Mouse (Mus musculus): ENCODE results near the gene Supt6. TPM values are rescaled to one million over a fixed set of nuclear protein-coding genes. Genes with fewer than 3 reads are reported as not detected.
"Not testable (repeated sequence)": the region's sequence is repeated elsewhere in the genome, so short reads cannot be mapped to it uniquely, and the experiment has no call there.

Gene Supt6
- 33.7 and 34.0 TPM in 2 replicates for polyA plus RNA-seq (2014; fragmentation: Nextera tagmentation; extraction: Ambion mirVana)

GRCm38 (mm10) chr11:78245627-78246317 is at the start of gene Supt6, which contains the start of gene Sdf2:
Gene Supt6, minus strand, starts transcription at chr11:78245987.
Gene Sdf2, plus strand, starts transcription at chr11:78245746.
- H3K4me3 ChIP-seq (ENCODE audit: low read depth, low read length), result peak within 1 kb of the TSS; percentile 97
- no peaks in the 10 kb centered on the region for H3K27me3 ChIP-seq (ENCODE audit: control insufficient read depth, insufficient read depth, low read length)
- no peaks in the 10 kb centered on the region for H3K36me3 ChIP-seq (ENCODE audit: control insufficient read depth, insufficient read depth, low read length)
- H3K27ac ChIP-seq (ENCODE audit: low read depth, low read length), result peak within 1 kb of the TSS; percentile 65; the same call in 1 of the 2 replicates
- ATAC-seq (replicated peaks; ENCODE audit: low FRiP score) (peak; percentile 88), DNase-seq (ENCODE audit: low spot score) (peak; percentile 91)
- H3K4me1 ChIP-seq (replicated peaks; ENCODE audit: control insufficient read depth, insufficient read depth, low read length), result peaks cover 2% of the 10 kb centered on the region; the same call in 1 of the 2 replicates
- H3K9me3 ChIP-seq (ENCODE audit: control insufficient read depth, low read length), result no peaks in the 10 kb centered on the region
- under 1% methylated on average over 50 of the region's 50 CpGs for WGBS
- H3K9ac ChIP-seq (ENCODE audit: low read length), result peak within 1 kb of the TSS; percentile 87
- peak within 1 kb of the TSS; percentile 84 for H3K4me2 ChIP-seq (ENCODE audit: low read depth, low read length, severe bottlenecking)

- Histone ChIP-seq H3K9ac (ENCODE audit: low read length) (no peak overlapping the region), H3K36me3 (ENCODE audit: control insufficient read depth, insufficient read depth, low read length) (no peaks in the 10 kb centered on the region; the same call in 1 of the 2 replicates), H3K4me2 (ENCODE audit: low read depth, low read length, severe bottlenecking) (no peak overlapping the region), H3K4me3 (ENCODE audit: low read depth, low read length) (no peak overlapping the region), H3K4me1 (replicated peaks; ENCODE audit: control insufficient read depth, insufficient read depth, low read length) (no peaks in the 10 kb centered on the region), H3K9me3 (ENCODE audit: control insufficient read depth, low read length) (no peaks in the 10 kb centered on the region), H3K27ac (ENCODE audit: low read depth, low read length) (no peak overlapping the region), H3K27me3 (ENCODE audit: control insufficient read depth, insufficient read depth, low read length) (no peaks in the 10 kb centered on the region)
- DNase-seq (ENCODE audit: low spot score) (no peak), ATAC-seq (replicated peaks; ENCODE audit: low FRiP score) (no peak)
- 90% methylated on average over 6 of the region's 6 CpGs for WGBS
Observed at GRCm38 (mm10) chr11:78294585-78294984, 48.8 kb upstream of the Supt6 start.

- H3K36me3 ChIP-seq (ENCODE audit: control insufficient read depth, insufficient read depth, low read length), result peaks cover 12% of the 10 kb centered on the region; the same call in 1 of the 2 replicates
- 96% methylated on average over 4 of the region's 4 CpGs for WGBS
- no peak for ATAC-seq (replicated peaks; ENCODE audit: low FRiP score)
Observed at GRCm38 (mm10) chr11:78290654-78291053, 44.9 kb upstream of the Supt6 start, which contains the start of gene BC030499. Gene BC030499, plus strand, starts transcription at chr11:78290841.

GRCm38 (mm10) chr11:78289146-78289763 is 43.5 kb upstream of the Supt6 start:
- H3K9me3 ChIP-seq (ENCODE audit: control insufficient read depth, low read length), result no peaks in the 10 kb centered on the region
- peaks cover 14% of the 10 kb centered on the region; the same call in 1 of the 2 replicates for H3K36me3 ChIP-seq (ENCODE audit: control insufficient read depth, insufficient read depth, low read length)
- no peak overlapping the region for H3K4me2 ChIP-seq (ENCODE audit: low read depth, low read length, severe bottlenecking)
- DNase-seq (ENCODE audit: low spot score), result no peak
- H3K4me3 ChIP-seq (ENCODE audit: low read depth, low read length), result no peak overlapping the region
- no peaks in the 10 kb centered on the region for H3K27me3 ChIP-seq (ENCODE audit: control insufficient read depth, insufficient read depth, low read length)
- no peak overlapping the region for H3K27ac ChIP-seq (ENCODE audit: low read depth, low read length)
- no peak for ATAC-seq (replicated peaks; ENCODE audit: low FRiP score)
- 88% methylated on average over 7 of the region's 7 CpGs for WGBS
- H3K4me1 ChIP-seq (replicated peaks; ENCODE audit: control insufficient read depth, insufficient read depth, low read length), result no peaks in the 10 kb centered on the region
- H3K9ac ChIP-seq (ENCODE audit: low read length), result no peak overlapping the region

More at GRCm38 (mm10) chr11:78290654-78291053, 44.9 kb upstream of the Supt6 start, which contains the start of gene BC030499:
- H3K4me3 ChIP-seq (ENCODE audit: low read depth, low read length), result no peak within 1 kb of the TSS
- DNase-seq (ENCODE audit: low spot score), result no peak
- no peaks in the 10 kb centered on the region for H3K9me3 ChIP-seq (ENCODE audit: control insufficient read depth, low read length)
- no peaks in the 10 kb centered on the region for H3K4me1 ChIP-seq (replicated peaks; ENCODE audit: control insufficient read depth, insufficient read depth, low read length)
- H3K9ac ChIP-seq (ENCODE audit: low read length), result no peak within 1 kb of the TSS
- no peaks in the 10 kb centered on the region for H3K27me3 ChIP-seq (ENCODE audit: control insufficient read depth, insufficient read depth, low read length)
- H3K4me2 ChIP-seq (ENCODE audit: low read depth, low read length, severe bottlenecking), result no peak within 1 kb of the TSS
- H3K27ac ChIP-seq (ENCODE audit: low read depth, low read length), result no peak within 1 kb of the TSS

- Histone ChIP-seq H3K36me3 (ENCODE audit: control insufficient read depth, insufficient read depth, low read length) (peaks cover 21% of the 10 kb centered on the region), H3K9me3 (ENCODE audit: control insufficient read depth, low read length) (no peaks in the 10 kb centered on the region), H3K9ac (ENCODE audit: low read length) (no peak overlapping the region), H3K4me3 (ENCODE audit: low read depth, low read length) (no peak overlapping the region), H3K4me2 (ENCODE audit: low read depth, low read length, severe bottlenecking) (no peak overlapping the region), H3K4me1 (replicated peaks; ENCODE audit: control insufficient read depth, insufficient read depth, low read length) (no peaks in the 10 kb centered on the region), H3K27ac (ENCODE audit: low read depth, low read length) (no peak overlapping the region), H3K27me3 (ENCODE audit: control insufficient read depth, insufficient read depth, low read length) (no peaks in the 10 kb centered on the region)
- WGBS, result 93% methylated on average over 4 of the region's 4 CpGs
- DNase-seq (ENCODE audit: low spot score) (no peak), ATAC-seq (replicated peaks; ENCODE audit: low FRiP score) (no peak)
Observed at GRCm38 (mm10) chr11:78279586-78279985, 33.8 kb upstream of the Supt6 start.

- H3K4me2 ChIP-seq (ENCODE audit: low read depth, low read length, severe bottlenecking), result no peak overlapping the region
- no peak for ATAC-seq (replicated peaks; ENCODE audit: low FRiP score)
- H3K36me3 ChIP-seq (ENCODE audit: control insufficient read depth, insufficient read depth, low read length), result peaks cover 18% of the 10 kb centered on the region
- no peaks in the 10 kb centered on the region for H3K27me3 ChIP-seq (ENCODE audit: control insufficient read depth, insufficient read depth, low read length)
- no peaks in the 10 kb centered on the region for H3K4me1 ChIP-seq (replicated peaks; ENCODE audit: control insufficient read depth, insufficient read depth, low read length)
- WGBS, result 93% methylated on average over 7 of the region's 7 CpGs
- H3K27ac ChIP-seq (ENCODE audit: low read depth, low read length), result no peak overlapping the region
- no peak overlapping the region for H3K9ac ChIP-seq (ENCODE audit: low read length)
- H3K4me3 ChIP-seq (ENCODE audit: low read depth, low read length), result no peak overlapping the region
- no peak for DNase-seq (ENCODE audit: low spot score)
- no peaks in the 10 kb centered on the region for H3K9me3 ChIP-seq (ENCODE audit: control insufficient read depth, low read length)
Observed at GRCm38 (mm10) chr11:78278853-78279252, 33.1 kb upstream of the Supt6 start.

- not testable (repeated sequence) for H3K27me3 ChIP-seq (ENCODE audit: control insufficient read depth, insufficient read depth, low read length); H3K4me2 ChIP-seq (ENCODE audit: low read depth, low read length, severe bottlenecking); H3K4me1 ChIP-seq (replicated peaks; ENCODE audit: control insufficient read depth, insufficient read depth, low read length); ATAC-seq (replicated peaks; ENCODE audit: low FRiP score); H3K27ac ChIP-seq (ENCODE audit: low read depth, low read length); H3K9me3 ChIP-seq (ENCODE audit: control insufficient read depth, low read length); DNase-seq (ENCODE audit: low spot score); H3K4me3 ChIP-seq (ENCODE audit: low read depth, low read length); H3K9ac ChIP-seq (ENCODE audit: low read length)
- peaks cover 34% of the 10 kb centered on the region for H3K36me3 ChIP-seq (ENCODE audit: control insufficient read depth, insufficient read depth, low read length)
- WGBS, result 94% methylated on average over 4 of the region's 4 CpGs
Observed at GRCm38 (mm10) chr11:78276169-78276568, 30.4 kb upstream of the Supt6 start.

- no peaks in the 10 kb centered on the region for H3K4me1 ChIP-seq (replicated peaks; ENCODE audit: control insufficient read depth, insufficient read depth, low read length)
- H3K4me3 ChIP-seq (ENCODE audit: low read depth, low read length), result no peak overlapping the region
- peaks cover 35% of the 10 kb centered on the region for H3K36me3 ChIP-seq (ENCODE audit: control insufficient read depth, insufficient read depth, low read length)
- ATAC-seq (replicated peaks; ENCODE audit: low FRiP score) (no peak), DNase-seq (ENCODE audit: low spot score) (no peak)
- 93% methylated on average over 1 of the region's 1 CpGs for WGBS
- no peak overlapping the region for H3K27ac ChIP-seq (ENCODE audit: low read depth, low read length)
- no peak overlapping the region for H3K9ac ChIP-seq (ENCODE audit: low read length)
- H3K4me2 ChIP-seq (ENCODE audit: low read depth, low read length, severe bottlenecking), result no peak overlapping the region
- no peaks in the 10 kb centered on the region for H3K27me3 ChIP-seq (ENCODE audit: control insufficient read depth, insufficient read depth, low read length)
- H3K9me3 ChIP-seq (ENCODE audit: control insufficient read depth, low read length), result no peaks in the 10 kb centered on the region
Observed at GRCm38 (mm10) chr11:78275596-78275995, 29.8 kb upstream of the Supt6 start.

Measured in forebrain, embryonic 11.5 days (tissue).